Comparison of ENCODE assay signal across 18 mouse cellular contexts in the genomic region with DNA sequence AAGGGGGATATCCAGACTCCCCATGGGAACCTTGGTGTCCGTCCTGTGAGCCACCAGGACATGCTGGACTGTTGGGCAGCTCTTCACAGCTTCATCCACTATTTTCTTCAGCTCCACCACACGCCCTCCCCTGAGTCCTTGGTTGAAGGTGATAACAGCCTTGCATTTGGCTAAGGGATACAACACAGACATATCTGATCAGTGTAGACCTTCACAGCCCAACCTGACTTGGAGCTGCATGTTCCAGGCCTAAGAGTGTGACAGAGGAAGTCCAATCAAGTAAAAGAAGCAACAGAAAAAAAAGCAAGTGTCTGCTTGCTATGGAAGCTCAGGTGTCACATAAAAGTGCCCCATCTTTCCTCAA. TPM values are rescaled to one million over a fixed set of nuclear protein-coding genes. Genes with fewer than 3 reads are reported as not detected.
A peak's percentile ranks its signal among the peaks of the same experiment; 100 is the strongest.
DNase-seq lines count a peak whose midpoint lies in the region; ATAC-seq lines count a peak whose summit lies in the region.
"Had no signal": no experiment of that assay in that cellular context is flagged by ENCODE, and none has a peak within 500 bp of the region (broad histone marks: within the 10 kb centered on the region; RNA-seq: fewer than 3 reads in every experiment).

No protein-coding gene starts in this region.

- no peaks in the 10 kb centered on the region for H3K27me3 ChIP-seq in neural tube, embryonic 11.5 days (ENCODE audit: control insufficient read depth, insufficient read depth, low read length)
- no peaks in the 10 kb centered on the region for H3K27me3 ChIP-seq in hindbrain, embryonic 13.5 days
- no peaks in the 10 kb centered on the region for H3K27me3 ChIP-seq in limb, embryonic 10.5 days (ENCODE audit: low read depth, poor library complexity, severe bottlenecking)

- H3K9me3 ChIP-seq in neural tube, embryonic 11.5 days (ENCODE audit: control insufficient read depth, low read length), result no peaks in the 10 kb centered on the region
- no peaks in the 10 kb centered on the region for H3K9me3 ChIP-seq in hindbrain, embryonic 13.5 days
- no peaks in the 10 kb centered on the region for H3K9me3 ChIP-seq in limb, embryonic 10.5 days (replicated peaks)
- H3K9me3 ChIP-seq: embryonic facial prominence, embryonic 10.5 days had no signal

- DNase-seq in neural tube, embryonic 11.5 days (ENCODE audit: low spot score), result no peak
- no peak for DNase-seq in neural tube, embryonic 10.5 days (ENCODE audit: extremely low spot score, low spot score)
- no peak for DNase-seq in urinary bladder, postnatal 4 days (ENCODE audit: low spot score in 2 of 2)
- no peak for DNase-seq in limb, embryonic 10.5 days (ENCODE audit: low spot score)
- DNase-seq in spleen, adult 12 weeks (ENCODE audit: low spot score), result no peak
- DNase-seq in embryo, embryonic 11 days, result no peak
- DNase-seq: adrenal gland, postnatal 25 days; cerebellum, adult 8-10 months; kidney, postnatal 4 days; right cerebral cortex, postnatal 14 days had no signal

- no peaks in the 10 kb centered on the region for H3K36me3 ChIP-seq in neural tube, embryonic 11.5 days (ENCODE audit: control insufficient read depth, insufficient read depth, low read length)
- peaks cover 40% of the 10 kb centered on the region for H3K36me3 ChIP-seq in hindbrain, embryonic 13.5 days
- H3K36me3 ChIP-seq in limb, embryonic 10.5 days, result no peaks in the 10 kb centered on the region
- H3K36me3 ChIP-seq: embryonic facial prominence, embryonic 10.5 days had no signal

- peaks cover 4% of the 10 kb centered on the region; the same call in 1 of the 2 replicates for H3K4me1 ChIP-seq in neural tube, embryonic 11.5 days (ENCODE audit: control insufficient read depth, insufficient read depth, low read length)
- peaks cover 25% of the 10 kb centered on the region for H3K4me1 ChIP-seq in hindbrain, embryonic 13.5 days (replicated peaks)
- H3K4me1 ChIP-seq in limb, embryonic 10.5 days, result no peaks in the 10 kb centered on the region

- 48% methylated on average over 2 of the region's 2 CpGs for WGBS in neural tube, embryonic 11.5 days
- 33% methylated on average over 2 of the region's 2 CpGs for WGBS in hindbrain, embryonic 13.5 days
- 43% methylated on average over 2 of the region's 2 CpGs for WGBS in limb, embryonic 10.5 days

- H3K4me3 ChIP-seq in neural tube, embryonic 11.5 days (ENCODE audit: low read depth, low read length), result no peak overlapping the region
- H3K4me3 ChIP-seq in hindbrain, embryonic 13.5 days, result no peak overlapping the region
- no peak overlapping the region for H3K4me3 ChIP-seq in limb, embryonic 10.5 days
- H3K4me3 ChIP-seq: embryonic facial prominence, embryonic 10.5 days had no signal

- peak; percentile 14; the same call in 1 of the 2 replicates for ATAC-seq in neural tube, embryonic 11.5 days (ENCODE audit: insufficient read depth, low FRiP score, low TSS enrichment)
- no peak for ATAC-seq in hindbrain, embryonic 13.5 days (ENCODE audit: low FRiP score)
- ATAC-seq in megakaryocyte progenitor cell, adult 5-6 weeks (replicated peaks; ENCODE audit: poor library complexity), result peak; percentile 56
- ATAC-seq: inflammation-experienced regulatory T-cells, adult 6 months had no signal

- no peak overlapping the region for H3K4me2 ChIP-seq in neural tube, embryonic 11.5 days (ENCODE audit: low read depth)
- H3K4me2 ChIP-seq in hindbrain, embryonic 13.5 days, result no peak overlapping the region
- H3K4me2 ChIP-seq: heart, embryonic 11.5 days had no signal

- H3K27ac ChIP-seq in neural tube, embryonic 11.5 days (ENCODE audit: low read depth, low read length), result no peak overlapping the region
- H3K27ac ChIP-seq in hindbrain, embryonic 13.5 days, result peak overlapping the region; percentile 67
- no peak overlapping the region for H3K27ac ChIP-seq in limb, embryonic 10.5 days

- H3K9ac ChIP-seq in neural tube, embryonic 11.5 days (ENCODE audit: low read length), result no peak overlapping the region
- no peak overlapping the region for H3K9ac ChIP-seq in hindbrain, embryonic 13.5 days

RNA-seq across cellular contexts. Expression of a gene that starts 29.9 kb away (rescaled TPM):
- polyA plus RNA-seq in neural tube, embryonic 11.5 days (2014; fragmentation: Nextera tagmentation; extraction: Ambion mirVana), result 18.4 and 21.5 TPM in 2 replicates
- 19.8 and 20.1 TPM in 2 replicates for polyA plus RNA-seq in hindbrain, embryonic 13.5 days (2015; fragmentation: Nextera tagmentation; extraction: Ambion mirVana)
- 9.7 and 18.1 TPM in 2 replicates for total RNA-seq in megakaryocyte progenitor cell, adult 5-6 weeks (2015)
- total RNA-seq in megakaryocyte progenitor cell, adult 5-6 weeks (2017), result 15.4 and 20.7 TPM in 2 replicates
- polyA plus RNA-seq in limb, embryonic 10.5 days (2016; fragmentation: Nextera tagmentation; extraction: Ambion mirVana), result 3.4 and 3.6 TPM in 2 replicates

RNA-seq across cellular contexts. Expression of a gene that starts 30.0 kb away (rescaled TPM):
- 39.9 and 41.2 TPM in 2 replicates for polyA plus RNA-seq in neural tube, embryonic 11.5 days (2014; fragmentation: Nextera tagmentation; extraction: Ambion mirVana)
- 42.9 and 45.9 TPM in 2 replicates for polyA plus RNA-seq in hindbrain, embryonic 13.5 days (2015; fragmentation: Nextera tagmentation; extraction: Ambion mirVana)
- total RNA-seq in megakaryocyte progenitor cell, adult 5-6 weeks (2015), result 33.7 and 36.6 TPM in 2 replicates
- 71.2 and 73.6 TPM in 2 replicates for total RNA-seq in megakaryocyte progenitor cell, adult 5-6 weeks (2017)
- polyA plus RNA-seq in limb, embryonic 10.5 days (2016; fragmentation: Nextera tagmentation; extraction: Ambion mirVana), result 26.6 and 28.9 TPM in 2 replicates

RNA-seq across cellular contexts. Expression of a gene that starts 50.8 kb away (rescaled TPM):
- polyA plus RNA-seq in neural tube, embryonic 11.5 days (2014; fragmentation: Nextera tagmentation; extraction: Ambion mirVana), result 0.91 and 0.99 TPM in 2 replicates
- 0.18 and 0.61 TPM in 2 replicates for polyA plus RNA-seq in hindbrain, embryonic 13.5 days (2015; fragmentation: Nextera tagmentation; extraction: Ambion mirVana)
- not detected in 2 replicates for total RNA-seq in megakaryocyte progenitor cell, adult 5-6 weeks (2015)
- not detected in 2 replicates for total RNA-seq in megakaryocyte progenitor cell, adult 5-6 weeks (2017)
- not detected in 2 replicates for polyA plus RNA-seq in limb, embryonic 10.5 days (2016; fragmentation: Nextera tagmentation; extraction: Ambion mirVana)
- total RNA-seq: adrenal gland, postnatal 25 days; left cerebral cortex, postnatal 14 days had no signal
- polyA plus RNA-seq: heart, embryonic 11.5 days; inflammation-experienced regulatory T-cells, adult 6 months; lung, embryonic 16.5 days; stomach, embryonic 14.5 days had no signal
